Mouse (Mus musculus): ENCODE results near the gene Capns1.
"Not testable (repeated sequence)": the region's sequence is repeated elsewhere in the genome, so short reads cannot be mapped to it uniquely, and the experiment has no call there.

The Capns1 gene

GRCm38 (mm10) chr7:30202895-30203690 is 4.5 kb upstream of the Capns1 start:
- DNase-seq (ENCODE audit: low read depth, low spot score), result no peak

DNA sequence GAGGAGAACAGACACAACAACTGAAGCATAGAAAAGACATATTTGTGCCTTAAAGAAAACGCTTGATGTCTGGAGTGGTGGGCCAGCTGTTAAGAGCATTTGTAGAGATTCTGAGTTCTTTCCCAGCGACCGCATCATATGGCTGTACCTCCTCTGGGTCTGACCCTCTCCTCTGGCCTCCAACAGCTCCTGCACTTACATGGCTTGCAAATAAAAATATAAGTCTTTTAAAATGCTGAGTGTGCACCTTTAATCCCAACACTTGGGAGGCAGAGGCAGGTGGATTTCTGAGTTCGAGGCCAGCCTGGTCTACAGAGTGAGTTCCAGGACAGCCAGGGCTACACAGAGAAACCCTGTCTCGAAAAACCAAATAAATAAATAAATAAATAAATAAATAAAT is 2.0 kb upstream of the Capns1 start:
- not testable (repeated sequence) for DNase-seq (ENCODE audit: low read depth, low spot score)

- no peak for DNase-seq (ENCODE audit: low read depth, low spot score)
Observed at GRCm38 (mm10) chr7:30200200-30200599, 1.6 kb upstream of the Capns1 start.

DNA sequence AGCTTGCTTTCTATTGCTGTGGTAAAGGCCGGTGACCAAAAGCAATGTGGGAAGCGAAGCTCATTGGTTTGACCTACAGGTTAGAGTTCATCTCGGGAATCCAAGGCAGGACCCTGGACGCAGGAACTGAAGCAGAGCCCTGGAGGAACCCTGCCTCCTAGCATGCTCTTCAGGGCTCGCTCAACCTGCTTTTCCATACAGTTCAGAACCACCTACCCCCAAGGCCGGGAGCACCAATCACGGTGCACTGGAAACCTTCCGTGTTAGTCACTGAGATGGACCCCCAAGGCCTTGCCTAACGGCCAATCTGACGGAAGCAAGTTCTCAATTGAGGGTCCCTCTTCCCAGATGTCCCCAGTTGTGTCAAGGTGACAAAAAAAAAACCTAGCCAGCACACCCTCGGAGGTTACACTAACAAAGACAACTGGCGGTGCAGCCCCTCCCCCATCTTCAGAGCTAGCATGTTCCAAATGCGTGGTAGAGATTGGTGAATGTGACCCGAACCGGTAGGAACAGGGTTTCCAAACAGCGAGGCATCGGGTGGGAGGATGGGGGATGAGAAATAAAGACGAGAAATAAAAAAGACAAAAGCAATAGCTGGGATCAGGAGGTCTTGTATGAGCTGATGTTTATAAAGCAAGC is 1.0 kb upstream of the Capns1 start:
- DNase-seq (ENCODE audit: low read depth, low spot score), result peak; percentile 73

GRCm38 (mm10) chr7:30197592-30198129 is 950 bp downstream of the Capns1 start:
- DNase-seq (ENCODE audit: low read depth, low spot score), result peak; percentile 90

DNA sequence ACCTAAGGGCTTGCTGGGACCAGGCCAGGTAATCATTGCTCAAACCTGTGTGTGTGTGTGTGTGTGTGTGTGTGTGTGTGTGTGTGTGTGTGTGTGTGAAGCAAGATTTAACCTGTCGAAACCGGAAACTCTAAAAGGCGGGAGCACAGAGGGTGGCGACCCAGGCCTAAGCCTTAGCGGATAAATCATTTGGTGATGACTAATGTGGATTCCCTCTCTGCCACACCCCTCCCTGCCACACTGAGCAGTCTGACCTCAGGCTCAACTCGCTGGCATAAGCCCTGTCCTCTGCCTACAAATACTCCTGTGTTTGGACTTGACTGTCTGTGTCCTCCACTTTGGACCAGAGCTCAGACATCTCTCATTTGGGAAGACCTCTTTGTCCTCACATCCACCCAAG is 2.4 kb downstream of the Capns1 start:
- peak; percentile 71 for DNase-seq (ENCODE audit: low read depth, low spot score)

DNA sequence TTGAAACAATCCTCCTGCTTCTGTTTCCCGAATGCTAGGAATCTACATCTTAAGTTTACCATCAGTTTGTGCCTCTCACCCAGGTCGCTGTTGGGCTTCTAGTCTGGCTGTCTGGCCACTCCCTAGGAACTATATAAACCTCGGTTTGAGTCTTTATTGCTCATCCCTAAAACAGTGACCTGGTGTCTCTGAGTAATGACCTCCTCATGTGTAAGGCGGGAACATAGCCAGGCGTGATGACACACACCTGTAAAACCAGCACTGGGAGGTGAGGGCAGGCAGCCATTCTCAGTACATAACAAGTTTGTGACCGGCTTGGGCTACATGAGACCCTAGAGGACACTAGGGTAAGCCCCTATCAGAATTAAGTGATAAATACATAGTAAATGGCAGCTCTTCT is 3.1 kb downstream of the Capns1 start:
- DNase-seq (ENCODE audit: low read depth, low spot score), result no peak

GRCm38 (mm10) chr7:30194884-30195283 is 3.7 kb downstream of the Capns1 start:
- DNase-seq (ENCODE audit: low read depth, low spot score), result peak; percentile 98

GRCm38 (mm10) chr7:30194101-30194831 is 4.3 kb downstream of the Capns1 start:
- peak; percentile 57 for DNase-seq (ENCODE audit: low read depth, low spot score)

- DNase-seq (ENCODE audit: low read depth, low spot score), result peak; percentile 95
Observed at GRCm38 (mm10) chr7:30193581-30194100, 5.0 kb downstream of the Capns1 start.

GRCm38 (mm10) chr7:30193013-30193412 is 5.6 kb downstream of the Capns1 start:
- peak; percentile 94 for DNase-seq (ENCODE audit: low read depth, low spot score)

DNA sequence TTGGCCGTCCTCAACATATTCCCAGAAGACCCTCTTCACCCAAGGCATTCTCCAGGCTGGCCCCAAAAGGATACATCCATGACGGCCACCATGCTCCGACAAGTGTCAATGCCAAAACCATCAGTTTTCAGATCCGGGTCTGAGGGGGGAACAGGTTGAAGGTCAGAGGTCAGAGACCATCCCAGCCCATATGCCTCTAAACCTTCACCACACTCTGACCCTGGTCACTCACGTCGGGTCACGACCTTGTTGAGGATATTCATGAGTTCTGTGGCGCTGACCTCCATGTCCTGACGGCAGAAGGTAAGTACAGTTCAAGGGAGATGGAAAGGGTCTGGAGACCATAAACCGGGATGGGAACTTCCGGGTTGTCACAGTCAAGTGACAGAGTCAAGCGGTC is 6.5 kb downstream of the Capns1 start:
- DNase-seq (ENCODE audit: low read depth, low spot score), result no peak

DNA sequence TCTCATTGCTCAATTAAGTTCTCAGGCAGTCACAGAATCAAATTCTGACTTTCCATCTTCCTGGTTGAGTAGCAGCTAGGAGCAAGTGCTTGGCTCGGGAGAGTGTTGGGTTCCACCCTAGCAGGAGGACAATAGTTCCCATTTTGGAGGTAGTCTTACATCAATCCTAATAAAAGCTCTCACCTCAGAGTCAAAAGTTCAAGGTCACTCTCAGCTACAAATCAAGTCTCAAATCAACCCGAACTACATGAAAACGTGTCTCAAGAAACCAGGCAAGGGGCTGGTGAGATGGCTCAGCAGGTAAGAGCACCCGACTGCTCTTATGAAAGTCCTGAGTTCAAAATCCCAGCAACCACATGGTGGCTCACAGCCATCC is 9.5 kb downstream of the Capns1 start:
- peak; percentile 86 for DNase-seq (ENCODE audit: low read depth, low spot score)

DNA sequence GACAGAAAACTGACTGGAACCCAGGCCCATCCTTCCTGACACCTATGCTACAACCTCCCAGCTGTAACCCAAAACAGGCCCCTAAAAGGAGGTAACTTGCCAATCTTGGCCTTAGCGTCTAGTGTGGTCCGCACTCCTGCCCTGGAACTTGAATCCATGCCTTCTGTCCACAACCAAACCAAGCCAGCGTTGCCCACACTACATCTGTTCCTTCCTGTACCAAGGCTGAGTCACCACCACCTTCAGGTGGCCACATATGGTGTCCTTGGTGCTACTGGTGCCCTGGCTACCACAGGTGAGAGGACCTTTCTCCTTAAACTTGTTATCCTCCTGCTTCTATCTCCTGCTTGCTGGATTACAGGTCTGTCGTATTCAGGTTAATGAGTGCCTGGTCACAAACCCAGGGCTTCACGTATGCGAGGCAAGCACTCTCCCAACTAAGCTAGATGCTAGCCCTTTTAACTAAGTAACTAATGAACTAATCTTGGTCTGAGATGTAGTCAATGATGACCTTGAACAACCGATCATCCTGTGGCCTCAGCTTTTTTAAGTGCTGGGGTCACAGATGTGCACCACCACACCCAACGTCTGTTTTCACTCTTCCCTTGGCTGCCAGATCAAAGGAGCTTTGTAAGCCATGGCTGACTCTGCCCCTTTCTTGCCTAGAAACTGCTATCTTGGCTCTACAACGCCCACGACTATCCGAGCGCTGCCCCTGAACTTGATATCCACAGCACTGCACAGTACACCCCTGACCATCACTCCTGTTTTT is 10.1 kb downstream of the Capns1 start:
- DNase-seq (ENCODE audit: low read depth, low spot score), result peak; percentile 74

DNA sequence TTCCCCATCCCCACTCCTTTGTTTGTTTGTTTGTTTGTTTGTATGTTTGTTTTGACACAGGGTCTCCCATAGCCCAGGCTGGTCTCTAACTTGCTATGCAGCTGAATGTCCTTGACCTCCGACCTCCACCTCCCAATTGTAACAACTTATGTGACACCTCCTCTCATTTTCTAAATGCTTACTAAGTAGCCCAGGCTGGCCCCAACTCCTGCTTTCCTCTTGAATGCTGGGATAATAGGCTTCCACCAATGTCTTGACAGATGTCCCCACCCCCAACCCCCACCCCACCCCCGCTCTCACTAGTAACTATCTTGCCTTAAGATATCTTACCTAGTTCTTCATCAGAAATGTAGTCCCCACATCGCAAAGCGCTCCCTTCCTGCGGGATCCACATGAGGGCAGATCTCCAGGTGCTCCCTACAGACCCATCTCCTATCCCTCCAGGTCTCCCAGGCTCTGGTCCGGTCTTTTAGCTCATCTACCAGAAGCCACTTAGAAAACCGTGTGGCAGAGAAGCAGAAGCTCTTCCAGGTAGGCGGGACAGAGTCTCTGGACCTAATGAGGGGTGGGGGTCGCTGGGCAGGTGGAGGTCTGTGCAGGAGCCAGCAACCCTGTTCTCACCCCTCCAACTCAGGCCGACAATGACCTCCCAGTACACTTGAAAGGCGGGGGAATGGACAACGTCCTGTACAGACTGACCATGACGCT is 13.8 kb downstream of the Capns1 start:
- no peak for DNase-seq (ENCODE audit: low read depth, low spot score)

DNA sequence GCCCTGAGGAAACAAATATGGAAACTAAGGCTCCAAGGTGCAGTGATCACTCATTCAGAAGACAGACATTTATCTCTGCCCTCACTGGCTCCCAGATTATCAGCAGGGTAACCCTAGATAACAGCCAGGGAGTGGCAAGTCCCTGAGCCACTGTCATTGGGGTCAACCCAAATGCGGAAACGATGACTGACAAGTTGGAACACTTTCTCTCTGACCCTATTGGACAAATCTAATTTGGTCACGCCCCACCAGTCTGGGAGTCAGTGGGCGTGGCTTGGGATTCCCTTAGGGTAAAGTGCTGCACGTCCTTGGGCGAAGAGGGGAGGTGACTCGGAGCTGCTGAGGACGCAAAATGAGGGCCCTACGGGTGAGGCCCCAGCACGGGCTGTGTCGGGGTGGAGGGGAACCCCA is 14.7 kb downstream of the Capns1 start, which contains the start of gene Cox7a1:
Cox7a1 (plus strand) TSS at position 266 of the 411 bp plus-strand sequence.
- peak; percentile 97 for DNase-seq (ENCODE audit: low read depth, low spot score)

DNA sequence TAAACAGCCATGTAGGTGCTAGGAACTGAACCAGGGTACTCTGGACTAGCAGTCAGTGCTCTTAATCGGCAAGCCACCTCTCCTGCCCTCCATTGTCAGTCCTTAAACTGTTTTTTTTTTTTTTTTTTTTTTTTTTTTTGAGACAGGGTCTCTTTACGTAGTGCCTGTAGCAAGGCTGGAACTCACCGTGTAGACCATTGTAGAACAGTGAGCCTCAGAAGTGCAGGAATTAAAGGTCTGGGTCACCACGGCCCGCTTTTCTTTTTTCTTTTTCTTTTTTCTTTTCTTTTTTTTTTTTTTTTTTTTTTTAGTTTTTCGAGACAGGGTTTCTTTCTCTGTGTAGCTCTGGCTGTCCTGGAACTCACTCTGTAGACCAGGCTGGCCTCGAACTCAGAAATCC is 15.4 kb downstream of the Capns1 start:
- DNase-seq (ENCODE audit: low read depth, low spot score), result not testable (repeated sequence)

GRCm38 (mm10) chr7:30181929-30182328 is 16.7 kb downstream of the Capns1 start:
- peak; percentile 40 for DNase-seq (ENCODE audit: low read depth, low spot score)

DNA sequence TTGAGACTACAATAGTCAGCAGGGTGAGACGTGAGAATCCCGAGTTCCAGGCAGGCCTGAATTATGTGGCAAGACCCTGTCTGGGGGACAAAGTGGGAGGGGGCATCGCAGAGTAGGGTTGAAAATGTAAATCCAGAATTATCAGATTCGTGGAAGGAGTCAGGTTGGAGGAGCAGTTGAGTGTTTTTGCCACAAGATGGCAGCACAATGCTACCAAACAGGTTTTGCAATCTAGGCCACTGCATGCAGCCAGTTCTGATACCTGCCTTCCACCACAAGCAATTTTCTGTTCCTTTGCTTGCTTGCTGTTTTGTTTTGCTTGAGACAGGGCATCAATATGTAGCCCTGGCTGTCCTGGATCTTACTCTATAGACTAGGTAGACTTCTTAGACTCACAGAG is 17.3 kb downstream of the Capns1 start:
- peak; percentile 87 for DNase-seq (ENCODE audit: low read depth, low spot score)

- peak; percentile 85 for DNase-seq (ENCODE audit: low read depth, low spot score)
Observed at GRCm38 (mm10) chr7:30178256-30178655, 20.4 kb downstream of the Capns1 start.

All from ZHBTc4 (cell line).